Mouse (Mus musculus) ES-E14 (cell line): Measurements from ENCODE around the gene Dock4.

Experiments used
- CHD2 ChIP-seq: IDR thresholded peaks from 2 replicates; pipeline ENCODE4 v1.6.1; 2014; ENCODE audit warnings: mild to moderate bottlenecking, low read depth, low read length, inconsistent platforms
- HCFC1 ChIP-seq: IDR thresholded peaks from 2 replicates; pipeline ENCODE4 v1.6.1; 2012; ENCODE audit warnings: low read length, inconsistent platforms, borderline replicate concordance; ENCODE audit not compliant: insufficient read depth
- MAFK ChIP-seq: IDR thresholded peaks from 2 replicates; pipeline ENCODE4 v1.6.1; 2014; ENCODE audit warnings: mild to moderate bottlenecking, low read depth, low read length, inconsistent platforms; ENCODE audit not compliant: insufficient read depth
- ZC3H11A ChIP-seq: IDR thresholded peaks from 2 replicates; pipeline ENCODE4 v1.6.1; 2012; ENCODE audit warnings: low read depth, mild to moderate bottlenecking, inconsistent platforms, low read length, borderline replicate concordance
- ZNF384 ChIP-seq: IDR thresholded peaks from 2 replicates; pipeline ENCODE4 v1.6.1; 2012; ENCODE audit warnings: low read depth, low read length, inconsistent platforms

DNA sequence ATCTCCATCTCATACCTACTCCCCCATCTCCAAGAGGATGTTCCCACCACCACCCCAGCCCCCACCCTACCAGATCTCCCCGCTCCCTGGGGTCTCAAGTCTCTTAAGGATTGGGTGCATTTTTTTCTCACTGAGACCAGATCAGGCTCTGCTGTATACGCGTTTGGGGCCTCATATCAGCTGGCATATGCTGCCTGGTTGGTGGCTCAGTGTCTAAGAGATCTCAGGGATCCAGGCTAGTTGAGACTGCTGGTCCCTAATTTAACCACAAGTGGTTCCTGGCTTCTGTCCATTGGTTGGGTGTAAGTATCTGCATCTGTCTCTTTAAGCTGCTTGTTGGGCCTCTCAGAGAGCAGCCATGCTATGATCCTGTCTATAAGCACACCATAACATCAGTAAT, 427.0 kb downstream of the Dock4 start:
- TF ChIP-seq ZNF384 (no peak), CHD2 (no peak), HCFC1 (no peak), MAFK (no peak), ZC3H11A (no peak)
